Comparison of ENCODE assay signal across 13 mouse cellular contexts in genomic region chr13:56352839-56353605, GRCm38 (mm10). TPM values are rescaled to one million over a fixed set of nuclear protein-coding genes. Genes with fewer than 3 reads are reported as not detected.
DNase-seq lines count a peak whose midpoint lies in the region; ATAC-seq and TF ChIP-seq lines count a peak whose summit lies in the region.
"Had no signal": no experiment of that assay in that cellular context is flagged by ENCODE, and none has a peak within 500 bp of the region (broad histone marks: within the 10 kb centered on the region; RNA-seq: fewer than 3 reads in every experiment).

No protein-coding gene starts in this region.

- H3K27ac ChIP-seq in lung, embryonic 14.5 days (ENCODE audit: low read depth), result no peak overlapping the region
- H3K27ac ChIP-seq: hindbrain, embryonic 14.5 days; macrophage had no signal

- H3K27me3 ChIP-seq in lung, embryonic 14.5 days (ENCODE audit: insufficient read depth, low read length), result no peaks in the 10 kb centered on the region
- H3K27me3 ChIP-seq: Patski had no signal

- H3K9me3 ChIP-seq in lung, embryonic 14.5 days (ENCODE audit: low read depth, low read length), result no peaks in the 10 kb centered on the region

- intact Hi-C loops in left cerebral cortex, postnatal 4 days (cut with DNase I), result no loop called here

- TF ChIP-seq CTCF in lung, embryonic 14.5 days (IDR thresholded peaks at IDR 0.05; ENCODE audit: low read depth), result no peak

- DNase-seq in gastrocnemius, adult 18-20 months (ENCODE audit: low spot score), result peak; percentile 48
- DNase-seq in gastrocnemius, postnatal 10 days, result no peak
- DNase-seq in ovary, adult 18-20 months (ENCODE audit: low spot score), result peak; percentile 13
- DNase-seq in ovary, postnatal 10 days (ENCODE audit: low spot score), result no peak
- peak; percentile 15 for DNase-seq in lung, embryonic 14.5 days
- no peak for DNase-seq in left cerebral cortex, postnatal 4 days
- no peak for DNase-seq in urinary bladder, postnatal 14 days (ENCODE audit: low spot score)
- no peak for DNase-seq in layer of hippocampus, adult 8-10 months (ENCODE audit: low spot score in 2 of 2)
- DNase-seq: gastrocnemius, postnatal 25 days had no signal

- H3K4me2 ChIP-seq in lung, embryonic 14.5 days, result no peak overlapping the region
- H3K4me2 ChIP-seq: hindbrain, embryonic 14.5 days had no signal

- no peaks in the 10 kb centered on the region for H3K36me3 ChIP-seq in lung, embryonic 14.5 days (ENCODE audit: insufficient read depth)

- H3K4me1 ChIP-seq in lung, embryonic 14.5 days (ENCODE audit: insufficient read depth), result peaks cover 14% of the 10 kb centered on the region

- 86% methylated on average over 12 of the region's 12 CpGs for WGBS in lung, embryonic 14.5 days

- no peak for ATAC-seq in lung, embryonic 14.5 days (ENCODE audit: insufficient read depth)
- ATAC-seq: Patski had no signal

- H3K4me3 ChIP-seq in lung, embryonic 14.5 days (ENCODE audit: low read depth, low read length), result no peak overlapping the region
- H3K4me3 ChIP-seq: myocyte had no signal

- no peak overlapping the region for H3K9ac ChIP-seq in lung, embryonic 14.5 days
- H3K9ac ChIP-seq: hindbrain, embryonic 14.5 days had no signal

RNA-seq across cellular contexts. Expression of gene Cxcl14, which starts 56.7 kb away (rescaled TPM):
- 10 to 100 TPM; 39.5 to 54.4 TPM for total RNA-seq in gastrocnemius, adult 18-20 months (2021)
- total RNA-seq in gastrocnemius, postnatal 10 days (2021), result 10 to 100 TPM; 15.8 to 20.0 TPM
- 9.0 and 9.8 TPM in 2 replicates for polyA plus RNA-seq in lung, embryonic 14.5 days (2014; fragmentation: Nextera tagmentation; extraction: Ambion mirVana)
- 10 to 100 TPM; 40.6 to 40.7 TPM for total RNA-seq in left cerebral cortex, postnatal 4 days (2021)
- 100 to 1,000 TPM; 120 to 148 (median 129) TPM for total RNA-seq in layer of hippocampus, adult 8-10 months (2022)
- polyA plus RNA-seq: myocyte had no signal

Comparison
In these comparisons a context has a peak if more than half of its experiments do, and no peak if none do; other contexts are left out.
1. DNase-seq: peak in gastrocnemius, adult 18-20 months (single experiment), ovary, adult 18-20 months (single experiment) and lung, embryonic 14.5 days (single experiment); none in gastrocnemius, postnatal 10 days (single experiment), ovary, postnatal 10 days (single experiment), left cerebral cortex, postnatal 4 days (single experiment), urinary bladder, postnatal 14 days (single experiment) and layer of hippocampus, adult 8-10 months (0 of 2).